Mouse (Mus musculus) gastrocnemius, postnatal 14 days (tissue): ENCODE data around the gene Scn2a. TPM values are rescaled to one million over a fixed set of nuclear protein-coding genes. Genes with fewer than 3 reads are reported as not detected.

ENCODE experiments used
- DNase-seq: peaks from one replicate; pipeline ENCODE4 v3.0.0; 2021; ENCODE audit warnings: mixed read lengths
- intact Hi-C: fragments of 180-260 bp; cut with DNase I; formaldehyde crosslinking; loops from one replicate; pipeline ENCODE4 v1.15.1; 2025; ENCODE audit warnings: low total_unique reads
- long read RNA-seq, 2 experiments: library from polyadenylated mRNA; stranded (forward); transcript quantifications; one replicate each; pipeline ENCODE4 v2.0.0; 2021
- total RNA-seq, 2 experiments: library from RNA; stranded (reverse); gene quantifications; 2 replicates each; pipeline ENCODE4 v1.2.3; 2021

Gene Scn2a
- total RNA-seq = under 1 TPM; 0.55 to 0.94 TPM
- long read RNA-seq, experiment 1 = 0 reads
- long read RNA-seq, experiment 2 = 0 reads

DNA sequence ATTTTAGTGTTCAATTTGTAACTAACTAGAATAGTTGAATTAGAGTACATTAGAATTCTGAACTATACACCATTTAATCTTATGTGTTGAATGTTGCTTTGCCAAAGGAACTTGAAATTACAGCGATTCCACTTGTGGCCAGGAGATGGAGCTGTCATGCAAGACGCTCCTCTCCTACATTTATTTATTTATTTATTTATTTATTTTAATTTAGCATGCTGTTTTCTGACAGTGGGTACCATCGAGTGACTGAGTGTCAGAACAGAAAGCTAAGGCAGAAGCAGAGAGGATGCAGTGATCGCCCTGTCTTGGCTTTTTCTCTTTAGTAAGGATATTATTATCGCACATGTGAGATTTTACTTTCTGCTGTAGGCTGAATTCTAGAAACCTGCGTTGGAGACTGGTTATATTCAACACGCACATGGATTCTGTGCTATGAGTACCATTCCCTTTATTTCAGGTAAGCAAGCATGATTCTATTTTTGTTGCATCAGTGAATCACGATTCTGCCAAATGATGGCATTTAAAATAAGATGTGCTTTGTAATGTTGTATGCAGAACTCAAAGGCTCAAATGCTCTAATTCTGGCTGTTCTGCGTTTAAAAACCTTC lies at the start of gene Scn2a:
Gene Scn2a (plus strand): TSS at position 216 of the 611 bp plus-strand sequence.
- DNase-seq = no peak
- intact Hi-C loops = no loop called here

DNA sequence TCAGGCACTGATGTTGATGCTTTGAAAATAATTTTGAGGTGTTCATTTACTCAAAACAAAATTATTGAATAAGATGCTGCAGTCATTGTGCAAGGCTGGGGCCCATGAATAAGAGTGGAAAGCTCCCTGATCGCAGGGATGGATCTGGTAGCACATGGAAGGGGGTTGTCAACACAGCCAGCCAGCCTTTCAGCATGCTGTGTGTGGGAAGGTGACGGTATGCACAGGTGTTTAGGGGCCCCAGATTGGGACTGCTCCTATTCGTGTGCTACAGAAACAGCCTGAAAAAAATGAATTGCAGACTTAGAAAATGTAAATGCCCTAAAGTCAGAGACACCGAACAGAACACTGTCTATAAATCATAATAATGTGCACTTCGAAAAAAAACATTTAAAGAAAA lies 32.9 kb upstream of the Scn2a start:
- intact Hi-C loops = no loop called here
- DNase-seq = no peak

DNA sequence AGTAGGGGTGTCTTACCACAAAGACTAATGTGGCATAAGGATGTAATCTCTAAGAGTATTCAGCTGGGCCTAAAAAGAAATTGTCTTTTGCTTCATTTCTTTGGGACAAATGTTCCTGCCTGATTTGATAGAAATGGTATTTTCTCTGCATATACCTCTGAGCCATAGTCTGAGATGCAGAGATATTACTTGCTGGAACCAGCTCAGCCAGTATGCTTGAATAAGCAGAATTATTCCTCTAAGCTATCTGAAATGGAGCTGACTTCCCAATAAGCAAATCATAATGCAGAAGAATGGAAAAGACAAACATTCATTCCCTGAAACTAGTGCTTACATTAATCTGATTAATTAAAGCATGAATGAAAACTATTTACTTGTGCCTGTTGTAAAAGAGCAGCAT lies 12.8 kb upstream of the Scn2a start:
- no peak for DNase-seq
- intact Hi-C loops = no loop called here

GRCm38 (mm10) chr2:65611887-65612286 lies 8.7 kb upstream of the Scn2a start:
- no peak for DNase-seq

GRCm38 (mm10) chr2:65619781-65620180 lies 790 bp upstream of the Scn2a start:
- DNase-seq = peak; percentile 6
- intact Hi-C loops = no loop called here

More at GRCm38 (mm10) chr2:65611887-65612286, 8.7 kb upstream of the Scn2a start:
- intact Hi-C loops = no loop called here

GRCm38 (mm10) chr2:65621254-65621653 lies 683 bp downstream of the Scn2a start:
- no peak for DNase-seq
- intact Hi-C loops = no loop called here

GRCm38 (mm10) chr2:65621838-65622237 lies 1.3 kb downstream of the Scn2a start:
- intact Hi-C loops = no loop called here
- DNase-seq = no peak

GRCm38 (mm10) chr2:65652636-65653035 lies 32.1 kb downstream of the Scn2a start:
- DNase-seq = no peak
- intact Hi-C loops = no loop called here

DNA sequence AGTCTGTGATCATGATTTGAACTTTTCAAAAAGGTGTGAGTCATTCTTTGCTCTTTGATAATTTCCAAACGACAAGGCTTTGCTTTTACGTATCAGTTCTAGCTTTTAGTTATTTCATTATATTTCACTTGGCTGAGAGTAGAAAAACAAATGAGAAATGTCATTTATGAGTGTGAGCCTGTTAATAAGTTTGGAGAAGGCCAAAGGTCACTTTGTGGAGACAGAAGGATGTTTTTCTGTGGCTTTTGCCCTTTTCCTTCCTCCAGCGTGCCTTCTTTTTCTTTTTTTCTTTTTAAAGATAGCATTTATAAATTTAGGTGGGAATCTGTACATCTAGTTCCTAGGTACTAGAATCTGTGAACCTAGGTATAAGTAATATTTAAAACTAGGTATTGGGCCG lies 36.5 kb downstream of the Scn2a start:
- intact Hi-C loops = no loop called here
- DNase-seq = no peak

- DNase-seq = no peak
- intact Hi-C loops = no loop called here
These were observed 37.9 kb downstream of the Scn2a start for GRCm38 (mm10) chr2:65658430-65658829.

DNA sequence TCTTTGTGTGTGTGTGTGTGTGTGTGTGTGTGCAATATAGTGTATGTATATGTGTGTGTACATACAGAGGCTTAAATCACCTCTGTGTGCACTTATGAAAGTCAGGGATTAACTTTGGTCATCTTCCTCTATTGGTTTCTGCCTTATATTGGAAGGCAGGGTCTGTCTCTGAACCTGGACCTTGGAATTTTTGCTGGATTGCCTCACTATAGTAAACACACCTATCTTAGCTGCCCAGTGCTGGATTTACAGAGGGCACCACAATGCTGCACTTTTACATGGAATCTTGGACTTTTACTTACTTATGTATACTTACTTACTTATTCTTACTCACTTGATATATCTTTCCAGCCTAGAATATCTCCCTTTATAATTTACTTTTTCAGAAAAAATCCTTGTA lies 43.3 kb downstream of the Scn2a start:
- DNase-seq = no peak
- intact Hi-C loops = no loop called here

DNA sequence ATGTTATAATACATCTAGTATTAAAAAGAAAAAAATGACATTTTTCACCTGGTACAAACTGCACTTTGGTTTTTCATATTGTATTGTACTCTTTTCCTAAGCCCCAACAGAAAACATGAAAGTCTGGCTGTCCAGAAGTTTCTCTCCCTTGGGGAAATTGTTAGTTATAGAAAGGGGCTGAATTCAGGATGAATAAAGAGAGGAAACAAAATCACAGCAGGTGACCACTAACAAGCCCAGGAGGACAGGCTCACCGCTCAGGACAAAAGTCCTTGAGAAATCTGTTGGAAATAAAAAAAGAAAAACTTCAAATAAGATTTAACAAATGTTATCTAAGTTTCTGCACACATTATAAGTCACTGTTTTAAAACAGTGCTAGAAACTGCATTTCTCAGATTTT lies 43.9 kb downstream of the Scn2a start:
- no peak for DNase-seq
- intact Hi-C loops = no loop called here

- intact Hi-C loops = no loop called here
- no peak for DNase-seq
These were observed 44.6 kb downstream of the Scn2a start for GRCm38 (mm10) chr2:65665180-65665579.

- DNase-seq = no peak
- intact Hi-C loops = no loop called here
These were observed 47.2 kb downstream of the Scn2a start for GRCm38 (mm10) chr2:65667590-65668436.

- DNase-seq = peak; percentile 25
- intact Hi-C loops = no loop called here
These were observed 48.0 kb downstream of the Scn2a start for GRCm38 (mm10) chr2:65668437-65669135.

DNA sequence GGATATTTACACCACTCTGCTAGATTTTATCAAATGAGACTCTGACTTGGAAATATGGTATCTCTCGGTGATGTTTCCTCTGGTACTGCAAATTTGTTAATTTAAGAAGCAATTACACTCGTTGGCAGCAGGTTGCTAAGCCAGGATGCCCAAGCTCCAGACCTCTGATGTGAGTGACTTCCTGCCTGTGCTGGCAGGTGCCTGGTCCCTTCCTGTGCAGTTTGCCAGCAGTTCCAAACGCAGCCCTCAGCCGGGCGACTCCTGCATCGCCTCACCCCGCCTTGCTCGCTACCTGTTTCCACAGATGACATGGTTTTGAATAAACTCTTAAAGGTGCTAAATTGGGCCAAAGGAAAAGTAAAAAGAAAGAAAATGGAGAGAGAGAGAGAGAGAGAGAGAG lies 49.0 kb downstream of the Scn2a start:
- DNase-seq = no peak
- intact Hi-C loops = no loop called here

- no peak for DNase-seq
- intact Hi-C loops = no loop called here
These were observed 49.7 kb downstream of the Scn2a start for GRCm38 (mm10) chr2:65670153-65670817.

GRCm38 (mm10) chr2:65679621-65680020 lies 59.0 kb downstream of the Scn2a start:
- intact Hi-C loops = no loop called here
- DNase-seq = no peak

DNA sequence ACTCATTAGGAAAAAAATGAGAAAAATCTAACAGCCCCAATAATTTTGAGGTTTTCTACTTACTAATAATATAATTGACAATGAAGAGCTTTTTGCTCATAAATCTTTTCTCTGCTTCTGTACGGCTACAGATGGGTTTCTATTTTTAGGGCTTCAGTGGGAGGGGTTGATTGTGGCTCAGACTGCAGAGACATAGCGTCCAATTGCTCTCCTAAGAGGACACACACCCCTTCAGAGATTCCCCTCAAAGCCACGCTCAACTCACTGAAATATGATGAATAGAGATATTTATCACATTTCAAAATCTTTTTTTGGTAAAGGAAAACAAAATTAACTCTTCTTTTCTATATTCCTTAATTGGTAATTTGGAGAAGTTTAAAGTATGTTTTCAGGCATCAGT lies 64.6 kb downstream of the Scn2a start:
- intact Hi-C loops = no loop called here
- DNase-seq = no peak
